Mouse (Mus musculus) G1E-ER4 (cell line): Measurements from ENCODE around the gene D430019H16Rik. TPM values are rescaled to one million over a fixed set of nuclear protein-coding genes. Genes with fewer than 3 reads are reported as not detected.

Source experiments
- GATA1 ChIP-seq: IDR thresholded peaks from one replicate; pipeline ENCODE4 v1.8.0; 2012; ENCODE audit warnings: low read length, inconsistent platforms
- polyA plus RNA-seq: library from polyadenylated mRNA; stranded (reverse); fragments of >175 nt; gene quantifications from 2 replicates; pipeline ENCODE4 v1.2.3, GENCODE M21; 2012

D430019H16Rik gene
- not detected in 2 replicates for polyA plus RNA-seq

GRCm38 (mm10) chr12:105453670-105454257, at the start of gene D430019H16Rik:
D430019H16Rik (plus strand) TSS chr12:105453856.
- TF ChIP-seq GATA1 = no peak

DNA sequence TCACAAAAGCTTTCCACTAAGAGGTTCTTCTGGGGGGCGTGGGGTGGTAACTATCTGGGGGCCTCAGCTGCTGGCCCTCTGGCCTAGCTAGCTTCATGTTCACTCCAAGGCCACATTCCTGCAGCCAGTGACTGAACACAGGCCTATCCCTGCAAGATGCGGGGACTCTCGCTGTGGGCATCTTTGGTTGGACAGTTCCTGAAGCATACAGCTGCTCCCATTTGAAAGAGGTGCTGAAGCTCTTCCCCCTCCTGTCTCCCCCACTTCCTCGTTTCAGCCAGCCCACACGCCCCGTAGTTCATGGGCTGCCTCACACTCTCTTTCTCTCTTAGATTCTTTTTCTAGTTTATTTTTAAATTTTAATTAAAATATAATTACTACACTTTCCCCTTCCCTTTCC, 47.6 kb upstream of the D430019H16Rik start:
- TF ChIP-seq GATA1 = no peak

DNA sequence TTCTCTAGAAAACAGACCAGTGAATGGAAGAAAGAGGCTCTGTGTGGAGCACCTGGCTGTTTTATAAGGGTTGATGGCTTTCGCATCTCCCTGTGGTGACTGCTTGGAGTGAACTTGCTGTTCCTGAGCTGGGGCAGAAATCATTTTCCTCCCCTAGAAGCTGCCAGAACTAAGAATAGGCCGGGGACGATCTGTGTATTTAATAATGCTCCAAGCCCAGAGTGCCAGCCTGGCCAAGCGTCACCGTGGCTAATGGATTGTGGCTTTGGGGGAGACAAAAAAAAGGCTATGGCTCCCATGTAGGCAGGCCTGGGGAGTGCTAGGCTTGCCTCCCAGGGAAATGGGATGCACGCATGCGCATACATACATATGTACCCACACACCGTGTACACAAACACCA, 39.7 kb upstream of the D430019H16Rik start:
- TF ChIP-seq GATA1 = no peak

- TF ChIP-seq GATA1 = no peak
Measured at GRCm38 (mm10) chr12:105420476-105420875, 33.2 kb upstream of the D430019H16Rik start.

GRCm38 (mm10) chr12:105426541-105426940, 27.1 kb upstream of the D430019H16Rik start:
- no peak for TF ChIP-seq GATA1

DNA sequence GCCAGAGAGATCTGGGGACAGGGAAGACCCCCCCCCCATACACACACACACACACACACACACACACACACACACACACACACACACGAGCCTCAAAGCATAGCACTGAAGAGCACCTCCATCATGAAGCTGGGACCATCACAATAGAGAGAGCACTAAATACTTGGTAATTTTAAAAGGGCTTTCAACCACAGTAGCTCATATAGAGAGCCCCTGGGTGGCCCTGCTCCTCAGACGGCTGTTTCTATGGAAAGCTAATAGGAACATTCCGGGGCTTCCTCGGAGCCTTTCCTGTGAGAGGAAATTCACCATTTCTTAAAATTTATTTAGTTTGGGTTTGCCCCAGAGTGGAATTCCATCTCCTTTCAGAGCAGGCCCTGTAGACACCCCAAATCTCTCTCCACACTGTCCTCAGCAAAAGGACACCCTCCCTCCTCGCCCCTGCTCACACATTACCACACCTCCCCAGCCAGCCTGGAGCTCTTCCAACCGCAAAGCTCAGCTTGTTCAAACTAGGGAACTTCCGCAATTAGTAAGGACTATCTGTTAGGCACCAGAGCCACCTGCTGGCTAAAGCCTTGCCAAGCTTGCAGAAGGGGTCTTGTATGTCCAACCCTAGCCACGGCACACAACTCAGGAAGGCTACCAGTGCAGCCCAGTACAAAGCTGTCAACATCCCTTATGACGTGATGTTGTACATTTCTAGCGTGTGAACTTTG, 26.5 kb upstream of the D430019H16Rik start:
- no peak for TF ChIP-seq GATA1

DNA sequence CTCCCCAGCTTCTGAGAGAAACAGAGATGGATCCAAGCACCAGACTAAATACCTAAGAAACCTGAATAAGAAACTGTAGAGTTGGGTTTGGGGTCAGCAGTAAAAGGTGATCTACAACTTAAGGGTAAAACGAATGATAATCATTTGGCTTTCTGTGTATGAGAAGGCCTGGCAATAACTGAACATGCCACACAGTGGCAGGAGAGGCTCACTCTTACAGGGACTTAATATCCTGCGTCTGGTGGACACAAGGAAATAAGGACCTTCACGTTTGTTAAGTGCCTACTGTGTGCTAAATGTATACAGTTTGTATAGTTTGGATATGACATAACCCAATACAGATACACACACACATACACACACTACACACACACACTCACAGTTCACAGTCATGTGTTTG, 21.8 kb upstream of the D430019H16Rik start:
- TF ChIP-seq GATA1 = no peak

GRCm38 (mm10) chr12:105432807-105433206, 20.8 kb upstream of the D430019H16Rik start:
- TF ChIP-seq GATA1 = no peak

- no peak for TF ChIP-seq GATA1
Measured at GRCm38 (mm10) chr12:105438259-105438658, 15.4 kb upstream of the D430019H16Rik start.

- no peak for TF ChIP-seq GATA1
Measured at GRCm38 (mm10) chr12:105439976-105440375, 13.7 kb upstream of the D430019H16Rik start.

DNA sequence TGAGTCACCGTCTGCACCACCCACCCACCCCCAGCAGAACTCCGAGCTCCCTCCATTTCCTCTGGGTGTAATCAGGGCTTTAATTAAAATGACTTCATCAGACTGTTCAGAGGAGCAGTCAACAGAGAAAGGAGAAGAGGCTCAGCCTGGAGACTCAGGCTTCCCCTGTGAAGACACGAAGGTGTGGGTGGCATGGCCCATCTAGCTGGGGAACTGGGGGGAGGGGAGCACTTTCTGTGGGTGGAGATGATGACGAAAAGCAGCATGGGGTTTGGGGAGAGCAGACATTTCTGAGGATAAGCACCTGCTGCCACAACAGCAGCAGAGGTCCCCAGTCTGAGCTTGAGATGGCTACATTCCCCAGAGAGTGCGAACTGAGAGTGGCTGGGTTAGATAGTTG, 10.1 kb upstream of the D430019H16Rik start:
- no peak for TF ChIP-seq GATA1

GRCm38 (mm10) chr12:105445767-105446166, 7.9 kb upstream of the D430019H16Rik start:
- no peak for TF ChIP-seq GATA1

DNA sequence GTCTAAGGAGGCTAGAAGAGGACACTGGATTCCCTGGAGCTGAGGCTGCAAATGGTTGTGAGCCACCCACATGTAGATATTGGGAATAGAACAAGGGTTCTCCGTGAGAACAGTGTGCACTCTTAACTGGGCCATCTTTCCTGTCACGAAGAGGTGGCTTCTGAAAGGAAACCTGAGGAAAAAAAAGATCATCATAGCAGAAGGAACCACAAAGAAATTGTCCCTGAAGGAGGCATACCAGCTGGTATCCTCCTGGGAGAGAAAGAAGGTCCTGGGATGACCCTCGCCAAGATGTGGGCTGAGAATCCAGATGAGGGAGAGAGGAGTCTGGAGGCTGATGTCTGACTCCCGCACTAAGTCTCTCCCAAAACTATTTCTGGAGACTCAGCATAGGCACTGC, 4.4 kb upstream of the D430019H16Rik start:
- no peak for TF ChIP-seq GATA1

DNA sequence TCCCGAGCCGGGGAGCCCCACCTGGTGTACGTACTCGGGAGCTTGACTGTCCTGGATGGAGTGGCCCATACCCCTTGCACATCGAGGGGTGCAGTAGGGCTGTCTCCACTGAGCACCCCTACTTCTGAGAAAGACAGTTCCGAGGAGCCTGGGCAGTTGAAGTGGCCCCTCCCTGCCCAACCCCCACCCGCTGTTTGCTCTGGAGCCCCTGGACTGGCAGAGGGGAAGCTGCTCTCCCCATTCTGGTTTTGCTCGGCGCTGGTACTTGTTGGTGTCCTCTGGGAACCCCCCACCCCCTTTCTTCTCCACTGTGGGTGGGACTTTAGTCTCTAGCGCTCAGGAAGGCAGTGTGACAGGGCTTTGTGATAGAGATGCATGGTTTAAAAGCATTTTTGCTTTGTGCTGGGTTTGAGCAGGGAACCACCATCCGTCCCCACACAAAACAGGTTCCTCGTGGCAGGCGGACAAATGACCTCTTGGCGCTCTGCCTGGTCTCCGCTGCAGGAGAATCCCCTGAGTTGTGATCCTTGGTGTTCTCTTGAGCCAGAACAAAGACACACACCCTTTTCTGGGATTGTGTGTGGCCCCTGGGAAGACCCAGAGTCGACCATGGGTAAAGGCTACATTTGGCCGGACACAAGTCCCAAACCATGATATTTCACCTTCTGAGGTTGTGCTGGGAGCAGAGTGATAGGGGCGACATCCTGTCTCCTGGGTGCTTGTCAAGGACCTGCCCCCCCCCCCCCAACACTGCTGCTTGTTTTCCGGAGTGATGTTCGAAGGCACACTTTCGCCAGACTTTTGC, 804 bp downstream of the D430019H16Rik start:
- no peak for TF ChIP-seq GATA1

DNA sequence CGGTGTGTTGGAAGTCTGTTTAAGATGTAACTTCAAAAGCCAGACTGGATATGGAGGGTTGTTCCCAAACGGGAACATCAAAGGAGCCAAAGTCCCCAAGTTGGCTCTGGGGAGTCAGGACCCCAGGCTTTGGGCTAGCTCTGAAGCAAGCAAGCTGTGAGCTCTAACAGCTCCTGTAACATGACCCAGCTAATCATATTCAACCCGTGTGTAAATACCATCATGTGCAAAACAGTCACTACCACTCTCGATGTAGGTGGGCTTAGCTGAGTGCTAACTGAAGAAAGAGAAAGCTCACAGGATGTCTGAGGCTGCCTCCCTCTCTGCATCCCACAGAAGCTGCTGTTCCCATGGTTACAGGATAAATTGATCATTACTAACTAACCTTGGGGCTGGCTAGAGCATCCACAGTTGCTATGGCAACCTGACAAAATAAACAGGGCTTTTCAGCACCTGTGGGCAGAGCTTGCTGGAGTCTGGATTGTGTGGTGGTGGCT, 1.5 kb downstream of the D430019H16Rik start:
- TF ChIP-seq GATA1 = no peak

GRCm38 (mm10) chr12:105458791-105459190, 5.1 kb downstream of the D430019H16Rik start:
- no peak for TF ChIP-seq GATA1
